Mouse (Mus musculus) gastrocnemius, adult 18-20 months (tissue): Measurements from ENCODE around the gene Mcidas. TPM values are rescaled to one million over a fixed set of nuclear protein-coding genes. Genes with fewer than 3 reads are reported as not detected.

Source experiments
- microRNA-seq: library from miRNA; unstranded; fragments of <30 nt; microRNA quantifications from one replicate; pipeline ENCODE4 v1.2.0, GENCODE M21; 2021
- total RNA-seq, 2 experiments: library from RNA; stranded (reverse); gene quantifications; 2 replicates each; pipeline ENCODE4 v1.2.3; 2021

Gene Mcidas
- total RNA-seq, 2 experiments from 2014 or later, result not detected

Small RNA genes within 50 kb of the gene (microRNA-seq; reads per million reads assigned to microRNA genes)
- gene Mir449a (3.1 reads per million), gene Mir449b (not detected), gene Mir449c (not detected)

Other genes starting within 250 kb of the Mcidas start
- 10 to 100 TPM; 34.2 to 53.9 TPM for gene Plpp1, start 193.1 kb upstream of the Mcidas start, total RNA-seq
- 10 to 100 TPM; 28.4 to 30.8 TPM for gene Mtrex, start 66.4 kb upstream of the Mcidas start, total RNA-seq
- 10 to 100 TPM; 15.4 to 15.8 TPM for gene Dhx29, start 66.4 kb upstream of the Mcidas start, total RNA-seq
- not detected for gene Ccno, start 6.0 kb upstream of the Mcidas start, total RNA-seq
- gene Cdc20b, start 41.3 kb downstream of the Mcidas start, total RNA-seq, result not detected
- gene Gpx8, start 52.6 kb downstream of the Mcidas start, total RNA-seq, result 1 to 10 TPM; 4.2 to 4.9 TPM
- not detected for gene Gzma, start 107.1 kb downstream of the Mcidas start, total RNA-seq
- gene Esm1, start 215.8 kb downstream of the Mcidas start, total RNA-seq, result under 1 TPM; 0.11 to 0.40 TPM
- gene Gzmk, start 232.1 kb downstream of the Mcidas start, total RNA-seq, result not detected